Mouse (Mus musculus): ENCODE results near the gene Gm17409. TPM values are rescaled to one million over a fixed set of nuclear protein-coding genes. Genes with fewer than 3 reads are reported as not detected.

Gene Gm17409
- not detected for total RNA-seq (2023)

DNA sequence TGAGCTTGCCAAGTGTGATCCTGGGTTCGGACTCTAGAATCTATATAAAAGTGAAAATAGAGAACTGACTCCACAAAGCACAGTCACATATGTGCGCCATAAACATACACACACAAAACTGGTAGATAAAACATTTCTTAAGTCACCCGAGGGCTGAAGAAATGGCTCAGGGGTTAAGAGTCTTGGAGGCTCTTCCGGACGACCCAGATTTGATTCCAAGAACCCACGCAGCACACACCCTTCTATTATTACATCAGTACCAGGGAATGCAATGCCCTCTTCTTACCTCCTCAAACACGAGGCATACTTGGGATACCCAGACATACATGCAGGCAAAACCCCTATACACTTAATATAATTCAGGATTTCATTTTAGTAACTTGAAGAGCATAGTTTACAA lies at the start of gene Gm17409:
Gene Gm17409, plus strand, starts transcription at position 301 of the 400 bp plus-strand sequence.

Other genes with a start within 250 kb of the Gm17409 start
- not detected for gene Acvr1c, start 112.2 kb upstream of the Gm17409 start, total RNA-seq (2023)
- 1 to 10 TPM; 2.5 to 3.9 TPM for gene Acvr1, start 97.0 kb downstream of the Gm17409 start, total RNA-seq (2023)
- gene Upp2, start 97.2 kb downstream of the Gm17409 start, total RNA-seq (2023), result under 1 TPM in 1 of 2 experiments, not detected in 1; 0.60 TPM